Mouse (Mus musculus) forebrain, embryonic 16.5 days (tissue): ENCODE measurements at regions not wholly inside any gene's neighbourhood (a gene's known extent, or its start where the extent isn't known, plus 50 kb on each side); places are given as distances from the start of the nearest gene placed in this dataset.

Source experiments
- ATAC-seq: fragments of 200-750 bp; cut with Nextera tagmentation; 2 replicates; pipeline ENCODE4 v1.8.0; 2017; ENCODE audit warnings: mild to moderate bottlenecking, moderate library complexity
- H3K27ac ChIP-seq: fragments of 300-500 bp; sonication (generic); 2 replicates; pipeline ENCODE4 v1.5.1; 2014; ENCODE audit warnings: low read length, control low read depth
- H3K27me3 ChIP-seq: fragments of 300-500 bp; sonication (generic); replicated peaks from 2 replicates; pipeline ENCODE4 v1.6.1; 2014; ENCODE audit warnings: low read length; ENCODE audit not compliant: control insufficient read depth, insufficient read depth
- H3K36me3 ChIP-seq: fragments of 300-500 bp; sonication (generic); 2 replicates; pipeline ENCODE4 v1.6.1; 2014; ENCODE audit not compliant: control insufficient read depth, insufficient read depth
- H3K4me1 ChIP-seq: fragments of 300-500 bp; sonication (generic); replicated peaks from 2 replicates; pipeline ENCODE4 v1.6.1; 2014; ENCODE audit warnings: low read length; ENCODE audit not compliant: control insufficient read depth, insufficient read depth
- H3K4me2 ChIP-seq: fragments of 300-500 bp; sonication (generic); 2 replicates; pipeline ENCODE4 v1.6.1; 2014; ENCODE audit warnings: mild to moderate bottlenecking, low read length, control low read depth
- H3K4me3 ChIP-seq: fragments of 300-500 bp; sonication (generic); replicated peaks from 2 replicates; pipeline ENCODE4 v1.5.1; 2014; ENCODE audit warnings: mild to moderate bottlenecking, low read length, control low read depth
- H3K9ac ChIP-seq: fragments of 300-500 bp; sonication (generic); replicated peaks from 2 replicates; pipeline ENCODE4 v1.6.1; 2014; ENCODE audit warnings: low read depth, low read length, control low read depth
- H3K9me3 ChIP-seq: fragments of 300-500 bp; sonication (generic); 2 replicates; pipeline ENCODE4 v1.6.1; 2016; ENCODE audit warnings: low read length; ENCODE audit not compliant: control insufficient read depth
- WGBS: fragments of 180-500 bp; shearing (Covaris S2); extraction: QIAGEN DNeasy Blood & Tissue Kit; methylation state at CpG from one replicate; pipeline ENCODE4 v1.1.7; 2014; 5-methylcytosine and 5-hydroxymethylcytosine counted together

GRCm38 (mm10) chr8:26923166-26923565 is 54.0 kb upstream of the Zfp703 start:
- H3K36me3 ChIP-seq, result no peaks in the 10 kb centered on the region
- no peak overlapping the region for H3K4me2 ChIP-seq
- no peaks in the 10 kb centered on the region for H3K9me3 ChIP-seq
- H3K27me3 ChIP-seq, result no peaks in the 10 kb centered on the region
- WGBS, result 86% methylated on average over 8 of the region's 8 CpGs
- no peak overlapping the region for H3K9ac ChIP-seq
- ATAC-seq, result no peak
- H3K4me3 ChIP-seq, result no peak overlapping the region
- no peak overlapping the region for H3K27ac ChIP-seq
- H3K4me1 ChIP-seq, result no peaks in the 10 kb centered on the region
